Mouse (Mus musculus) R1 (cell line): ENCODE measurements at regions not wholly inside any gene's neighbourhood (a gene's known extent, or its start where the extent isn't known, plus 50 kb on each side); places are given as distances from the start of the nearest gene placed in this dataset.

Experiments
- DNase-seq: peaks from one replicate; pipeline ENCODE4 v3.0.0-alpha.2; 2018; ENCODE audit warnings: low read depth, low spot score

DNA sequence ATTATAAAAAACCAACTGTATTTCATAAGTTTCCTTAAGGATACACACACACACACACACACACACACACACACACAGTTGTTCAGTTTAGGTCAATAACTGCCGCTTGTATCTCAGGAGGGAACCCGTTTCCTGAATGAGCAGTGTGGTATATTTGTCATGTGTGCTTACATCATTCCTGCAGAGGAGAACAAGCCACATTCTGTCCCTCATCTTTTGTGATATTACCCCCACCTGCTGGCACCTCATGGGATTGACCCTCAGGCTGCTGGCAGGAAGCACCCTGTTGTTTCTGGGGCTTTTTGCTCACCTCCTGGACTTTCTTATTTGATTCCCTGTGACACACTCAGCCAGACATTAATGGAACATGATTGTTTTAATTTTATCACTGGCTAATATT is 66.4 kb upstream of the Htr1a start:
- DNase-seq: peak; percentile 46

- DNase-seq: no peak
These were observed 64.9 kb upstream of the Htr1a start for GRCm38 (mm10) chr13:105378587-105378986.

- DNase-seq: no peak
These were observed 56.2 kb upstream of the Htr1a start for GRCm38 (mm10) chr13:105387016-105387772.
